Mouse (Mus musculus): ENCODE data around the gene Hdac4. TPM values are rescaled to one million over a fixed set of nuclear protein-coding genes. Genes with fewer than 3 reads are reported as not detected.

Hdac4 gene
- 20.6 and 22.0 TPM in 2 replicates for polyA plus RNA-seq (2014; fragmentation: Nextera tagmentation; extraction: Ambion mirVana)

DNA sequence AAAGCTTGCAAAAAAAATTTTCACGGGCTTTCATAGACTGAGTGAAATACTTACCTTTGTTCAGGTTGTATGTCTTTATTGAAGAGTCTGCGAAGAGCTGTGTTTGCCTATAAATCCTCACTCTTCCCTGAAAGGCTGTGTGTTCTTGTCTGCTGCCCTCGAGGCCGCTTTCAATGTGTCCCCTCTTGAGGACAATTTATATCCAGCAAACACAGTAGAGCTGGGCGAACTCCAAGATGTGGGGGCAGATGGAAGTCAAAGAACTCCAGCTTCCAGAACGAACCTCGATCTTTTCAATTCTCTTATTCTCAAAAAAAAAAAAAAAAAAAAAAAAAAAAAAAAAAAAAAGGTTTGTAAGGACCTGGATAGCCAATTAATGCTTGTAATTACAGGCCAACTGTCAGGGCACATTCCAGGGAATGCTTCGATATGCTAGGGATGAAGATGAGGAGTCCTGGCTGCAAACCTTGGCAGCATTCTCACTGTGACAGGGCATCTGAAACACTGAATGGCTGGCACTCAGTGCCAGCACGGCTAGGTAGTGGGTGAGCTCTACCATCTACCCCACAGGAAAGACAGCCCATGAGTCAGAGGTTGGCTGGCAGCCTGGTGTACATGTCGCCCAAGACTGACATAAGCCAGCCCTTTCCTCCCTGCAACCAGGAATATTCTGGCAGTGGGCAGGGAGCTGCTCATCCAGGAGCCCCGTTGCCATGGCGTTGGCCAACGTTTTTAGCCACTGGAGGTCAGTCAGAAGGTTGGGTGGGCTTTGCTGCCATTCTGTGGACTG, at the start of gene Hdac4:
Hdac4 (minus strand) TSS at position 340 of the 790 bp plus-strand sequence.
- Histone ChIP-seq H3K27ac (ENCODE audit: low read depth, low read length) (no peak within 1 kb of the TSS), H3K4me3 (ENCODE audit: low read length) (no peak within 1 kb of the TSS), H3K4me2 (replicated peaks; ENCODE audit: low read depth, low read length) (no peak within 1 kb of the TSS), H3K27me3 (ENCODE audit: control insufficient read depth, insufficient read depth, low read length) (no peaks in the 10 kb centered on the region), H3K9me3 (ENCODE audit: control insufficient read depth, low read length) (no peaks in the 10 kb centered on the region), H3K9ac (ENCODE audit: low read depth, low read length) (no peak within 1 kb of the TSS), H3K36me3 (ENCODE audit: control insufficient read depth, insufficient read depth, low read length) (no peaks in the 10 kb centered on the region), H3K4me1 (ENCODE audit: control insufficient read depth, insufficient read depth, low read length) (peaks cover 3% of the 10 kb centered on the region; the same call in 1 of the 2 replicates)
- WGBS: 50% methylated on average over 13 of the region's 13 CpGs
- no peak for ATAC-seq (ENCODE audit: low FRiP score, low TSS enrichment)

DNA sequence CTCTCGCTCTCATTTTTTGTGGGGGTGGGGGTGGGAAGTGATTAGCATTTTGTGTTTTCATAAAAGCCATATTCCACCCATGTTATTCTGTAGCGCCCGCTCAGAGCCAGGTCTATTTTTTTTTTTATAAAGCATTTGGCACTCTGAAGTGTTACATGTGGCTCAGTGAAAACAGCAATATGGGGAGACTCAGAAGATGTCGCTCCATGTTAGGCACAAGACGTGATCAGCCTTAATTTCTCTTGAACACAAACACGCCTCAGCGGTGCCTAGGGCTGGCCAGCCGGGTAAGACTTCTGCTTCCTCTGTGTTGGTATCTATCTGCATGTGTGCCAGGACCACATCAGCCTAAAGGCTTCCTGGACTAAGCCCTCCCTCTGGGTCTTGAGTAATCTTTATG, 48.0 kb upstream of the Hdac4 start:
- no peak overlapping the region for H3K4me2 ChIP-seq (replicated peaks; ENCODE audit: low read depth, low read length)
- no peaks in the 10 kb centered on the region for H3K9me3 ChIP-seq (ENCODE audit: control insufficient read depth, low read length)
- no peak overlapping the region for H3K4me3 ChIP-seq (ENCODE audit: low read length)
- no peaks in the 10 kb centered on the region for H3K36me3 ChIP-seq (ENCODE audit: control insufficient read depth, insufficient read depth, low read length)
- H3K4me1 ChIP-seq (ENCODE audit: control insufficient read depth, insufficient read depth, low read length): no peaks in the 10 kb centered on the region
- no peak for ATAC-seq (ENCODE audit: low FRiP score, low TSS enrichment)
- no peaks in the 10 kb centered on the region for H3K27me3 ChIP-seq (ENCODE audit: control insufficient read depth, insufficient read depth, low read length)
- H3K27ac ChIP-seq (ENCODE audit: low read depth, low read length): no peak overlapping the region
- 93% methylated on average over 8 of the region's 8 CpGs for WGBS
- no peak overlapping the region for H3K9ac ChIP-seq (ENCODE audit: low read depth, low read length)

DNA sequence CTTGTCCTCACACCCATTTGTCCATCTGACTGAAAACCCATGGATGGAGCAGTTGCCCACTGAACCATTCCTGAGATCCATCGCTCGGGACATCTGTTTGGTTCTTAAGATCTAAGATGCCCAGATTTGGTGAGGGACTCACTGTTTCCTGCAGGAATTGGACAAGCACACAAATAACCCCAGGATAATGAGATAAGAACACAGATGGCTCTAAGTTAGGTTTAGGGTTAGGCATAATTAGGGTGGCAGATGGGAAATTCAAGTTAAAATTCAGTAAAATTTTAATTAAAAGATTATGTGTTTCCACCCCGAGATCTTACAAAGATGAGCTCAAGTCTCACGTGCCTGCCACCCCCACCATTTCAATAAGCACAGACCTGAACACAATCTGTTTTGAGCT, 44.6 kb upstream of the Hdac4 start:
- Histone ChIP-seq H3K27ac (ENCODE audit: low read depth, low read length) (no peak overlapping the region), H3K9ac (ENCODE audit: low read depth, low read length) (no peak overlapping the region), H3K27me3 (ENCODE audit: control insufficient read depth, insufficient read depth, low read length) (no peaks in the 10 kb centered on the region), H3K4me2 (replicated peaks; ENCODE audit: low read depth, low read length) (no peak overlapping the region), H3K36me3 (ENCODE audit: control insufficient read depth, insufficient read depth, low read length) (no peaks in the 10 kb centered on the region), H3K4me3 (ENCODE audit: low read length) (no peak overlapping the region), H3K4me1 (ENCODE audit: control insufficient read depth, insufficient read depth, low read length) (no peaks in the 10 kb centered on the region), H3K9me3 (ENCODE audit: control insufficient read depth, low read length) (no peaks in the 10 kb centered on the region)
- WGBS: 92% methylated on average over 4 of the region's 4 CpGs
- no peak for ATAC-seq (ENCODE audit: low FRiP score, low TSS enrichment)

DNA sequence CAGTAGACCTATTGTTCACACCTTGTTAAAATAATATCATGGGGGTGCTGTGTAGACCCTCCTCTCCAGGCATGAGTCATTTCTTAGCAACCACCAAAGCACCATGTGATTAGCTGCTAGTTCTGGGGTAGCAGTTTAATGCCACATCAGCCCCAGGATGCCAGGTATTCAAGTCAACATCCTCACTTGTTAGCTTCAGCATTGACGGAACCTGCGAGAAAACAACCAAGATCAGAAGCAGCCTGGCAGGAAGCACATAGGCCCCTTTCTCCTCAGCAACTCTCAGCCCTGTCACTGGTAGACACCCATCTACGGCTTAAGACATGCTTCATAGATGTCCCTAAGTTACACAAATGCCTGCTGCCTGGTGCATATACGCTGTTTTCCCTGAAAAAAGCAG, 40.1 kb upstream of the Hdac4 start:
- Histone ChIP-seq H3K27me3 (ENCODE audit: control insufficient read depth, insufficient read depth, low read length) (no peaks in the 10 kb centered on the region), H3K4me3 (ENCODE audit: low read length) (no peak overlapping the region), H3K9ac (ENCODE audit: low read depth, low read length) (no peak overlapping the region), H3K4me2 (replicated peaks; ENCODE audit: low read depth, low read length) (no peak overlapping the region), H3K27ac (ENCODE audit: low read depth, low read length) (no peak overlapping the region), H3K9me3 (ENCODE audit: control insufficient read depth, low read length) (no peaks in the 10 kb centered on the region), H3K36me3 (ENCODE audit: control insufficient read depth, insufficient read depth, low read length) (no peaks in the 10 kb centered on the region), H3K4me1 (ENCODE audit: control insufficient read depth, insufficient read depth, low read length) (no peaks in the 10 kb centered on the region)
- no peak for ATAC-seq (ENCODE audit: low FRiP score, low TSS enrichment)
- 92% methylated on average over 4 of the region's 4 CpGs for WGBS

DNA sequence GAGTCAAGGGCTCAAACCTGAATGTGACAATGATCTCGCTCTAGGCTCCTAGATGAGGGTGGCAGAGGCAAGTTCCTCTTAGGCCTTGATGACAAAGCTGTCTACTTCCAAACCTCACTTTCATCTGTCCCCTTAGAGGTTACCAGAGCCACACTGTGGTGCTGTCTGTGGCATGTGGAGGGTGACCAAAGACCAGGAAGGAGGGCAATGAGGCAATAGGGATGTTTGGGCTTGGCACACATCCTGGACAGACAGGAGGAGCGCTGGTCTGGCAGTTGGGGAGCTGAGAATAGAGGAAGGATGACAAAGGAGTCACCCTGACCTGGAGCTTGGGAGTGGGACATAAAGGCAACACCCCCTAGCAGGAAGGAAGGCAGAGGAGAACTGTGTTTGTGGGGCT, 29.8 kb upstream of the Hdac4 start:
- no peak for ATAC-seq (ENCODE audit: low FRiP score, low TSS enrichment)
- Histone ChIP-seq H3K4me3 (ENCODE audit: low read length) (no peak overlapping the region), H3K4me2 (replicated peaks; ENCODE audit: low read depth, low read length) (no peak overlapping the region), H3K27me3 (ENCODE audit: control insufficient read depth, insufficient read depth, low read length) (no peaks in the 10 kb centered on the region), H3K36me3 (ENCODE audit: control insufficient read depth, insufficient read depth, low read length) (no peaks in the 10 kb centered on the region), H3K27ac (ENCODE audit: low read depth, low read length) (no peak overlapping the region), H3K4me1 (ENCODE audit: control insufficient read depth, insufficient read depth, low read length) (no peaks in the 10 kb centered on the region), H3K9ac (ENCODE audit: low read depth, low read length) (no peak overlapping the region), H3K9me3 (ENCODE audit: control insufficient read depth, low read length) (no peaks in the 10 kb centered on the region)
- 83% methylated on average over 2 of the region's 2 CpGs for WGBS

DNA sequence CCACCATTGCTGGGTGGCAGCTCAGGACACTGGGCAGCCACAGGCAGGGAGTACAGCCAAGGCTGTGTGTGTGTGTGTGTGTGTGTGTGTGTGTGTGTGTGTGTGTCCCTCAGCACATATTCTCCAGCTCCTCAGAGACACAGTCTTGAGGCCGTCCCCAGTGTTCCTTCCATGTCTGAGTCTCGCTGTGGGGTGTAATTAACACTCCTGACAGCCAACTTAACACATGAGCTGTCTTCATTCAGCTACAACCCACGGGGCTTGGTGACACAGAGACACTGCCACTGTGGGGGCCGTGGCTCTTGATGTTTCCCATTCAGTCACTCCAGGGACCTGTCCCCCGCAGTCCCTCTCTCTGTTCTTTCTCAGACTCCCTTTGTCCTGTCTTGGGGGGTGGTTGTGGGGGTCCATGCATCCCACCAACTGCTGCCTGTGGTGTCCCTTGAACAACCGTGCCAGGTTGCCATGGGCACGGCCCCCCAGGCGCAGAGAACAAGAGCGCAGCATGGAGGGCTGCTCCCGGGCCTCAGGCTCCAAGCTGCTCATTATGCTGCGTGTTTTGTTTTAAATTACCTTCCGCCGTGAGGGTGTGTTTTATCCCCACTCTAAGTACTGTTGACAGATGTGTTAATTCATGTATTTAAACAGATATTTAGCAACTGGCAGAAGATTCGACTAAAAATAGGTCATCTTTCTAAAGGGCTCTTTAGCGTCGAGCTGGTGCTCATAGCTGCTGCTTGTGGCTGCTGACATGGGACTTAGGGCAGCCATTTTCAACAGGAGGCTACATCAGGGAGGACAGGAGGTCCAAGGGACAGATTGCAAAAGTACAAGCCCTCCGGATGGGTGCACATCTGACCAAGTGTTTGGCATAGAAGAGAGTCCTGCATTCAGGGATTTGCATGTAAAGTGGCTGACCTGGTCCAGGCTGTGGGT, 28.7 kb upstream of the Hdac4 start:
- no peak overlapping the region for H3K9ac ChIP-seq (ENCODE audit: low read depth, low read length)
- ATAC-seq (ENCODE audit: low FRiP score, low TSS enrichment): no peak
- no peaks in the 10 kb centered on the region for H3K4me1 ChIP-seq (ENCODE audit: control insufficient read depth, insufficient read depth, low read length)
- no peaks in the 10 kb centered on the region for H3K9me3 ChIP-seq (ENCODE audit: control insufficient read depth, low read length)
- no peak overlapping the region for H3K4me3 ChIP-seq (ENCODE audit: low read length)
- H3K36me3 ChIP-seq (ENCODE audit: control insufficient read depth, insufficient read depth, low read length): no peaks in the 10 kb centered on the region
- H3K27ac ChIP-seq (ENCODE audit: low read depth, low read length): no peak overlapping the region
- H3K4me2 ChIP-seq (replicated peaks; ENCODE audit: low read depth, low read length): no peak overlapping the region
- 51% methylated on average over 17 of the region's 17 CpGs for WGBS
- no peaks in the 10 kb centered on the region for H3K27me3 ChIP-seq (ENCODE audit: control insufficient read depth, insufficient read depth, low read length)

DNA sequence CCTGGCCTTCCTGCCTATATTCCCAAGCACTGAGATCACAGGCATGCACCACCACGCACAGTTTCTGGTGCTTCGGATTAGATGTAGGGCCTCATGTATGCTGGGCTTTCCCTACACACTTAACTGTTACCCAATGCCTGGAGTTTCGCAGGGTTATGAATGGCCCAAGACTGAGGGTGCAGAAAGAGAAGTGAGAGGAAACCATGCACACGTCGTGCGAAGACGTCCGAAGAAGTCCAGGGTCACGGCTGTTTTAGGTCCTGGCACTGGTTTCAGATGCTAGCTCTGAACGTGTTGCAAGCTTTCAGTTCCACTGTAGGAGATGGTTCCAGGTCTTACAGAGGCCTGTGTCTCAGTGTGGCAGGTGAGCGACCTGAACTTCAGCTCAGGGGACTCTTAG, 21.2 kb upstream of the Hdac4 start:
- no peak for ATAC-seq (ENCODE audit: low FRiP score, low TSS enrichment)
- Histone ChIP-seq H3K4me2 (replicated peaks; ENCODE audit: low read depth, low read length) (no peak overlapping the region), H3K9me3 (ENCODE audit: control insufficient read depth, low read length) (no peaks in the 10 kb centered on the region), H3K27ac (ENCODE audit: low read depth, low read length) (no peak overlapping the region), H3K27me3 (ENCODE audit: control insufficient read depth, insufficient read depth, low read length) (no peaks in the 10 kb centered on the region), H3K36me3 (ENCODE audit: control insufficient read depth, insufficient read depth, low read length) (no peaks in the 10 kb centered on the region), H3K9ac (ENCODE audit: low read depth, low read length) (no peak overlapping the region), H3K4me3 (ENCODE audit: low read length) (no peak overlapping the region), H3K4me1 (ENCODE audit: control insufficient read depth, insufficient read depth, low read length) (peaks cover 5% of the 10 kb centered on the region)
- whole genome bisulfite sequencing: 83% methylated on average over 11 of the region's 11 CpGs

DNA sequence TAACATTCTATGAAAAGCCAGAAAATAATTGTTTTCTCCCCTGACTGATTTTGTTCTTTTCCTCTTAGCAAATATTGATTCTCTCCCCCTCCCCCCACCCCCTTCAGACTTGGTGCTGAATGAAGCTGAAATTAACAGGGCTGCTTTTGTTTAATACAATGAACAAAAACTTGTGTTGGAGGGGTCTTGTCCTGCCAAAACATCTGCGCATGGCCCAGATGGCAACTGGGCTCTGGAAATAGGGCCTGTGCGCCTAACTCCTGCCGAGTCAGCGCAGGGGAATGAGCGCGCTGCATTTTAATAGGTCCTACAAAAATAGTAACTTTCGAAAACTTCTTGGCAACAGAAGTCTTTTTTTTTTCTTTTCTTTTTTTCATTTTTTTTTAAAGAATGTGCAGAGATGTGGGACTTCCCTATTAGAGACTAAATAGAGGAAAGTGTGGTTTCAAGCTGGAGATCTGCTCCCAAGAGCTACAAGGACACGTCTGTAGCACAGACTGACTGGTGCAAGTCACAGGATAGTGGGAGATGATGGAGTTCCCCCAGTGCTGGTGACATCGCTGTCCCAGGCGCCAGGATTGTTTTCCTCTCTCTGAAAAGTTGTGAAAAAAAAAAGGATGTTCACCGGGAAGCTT, 20.6 kb upstream of the Hdac4 start:
- peaks cover 9% of the 10 kb centered on the region for H3K4me1 ChIP-seq (ENCODE audit: control insufficient read depth, insufficient read depth, low read length)

More for the DNA sequence above, 20.6 kb upstream of the Hdac4 start:
- H3K4me2 ChIP-seq (replicated peaks; ENCODE audit: low read depth, low read length): no peak overlapping the region
- ATAC-seq (ENCODE audit: low FRiP score, low TSS enrichment): no peak
- H3K4me3 ChIP-seq (ENCODE audit: low read length): no peak overlapping the region
- H3K27ac ChIP-seq (ENCODE audit: low read depth, low read length): no peak overlapping the region
- no peaks in the 10 kb centered on the region for H3K36me3 ChIP-seq (ENCODE audit: control insufficient read depth, insufficient read depth, low read length)
- H3K9ac ChIP-seq (ENCODE audit: low read depth, low read length): no peak overlapping the region
- H3K9me3 ChIP-seq (ENCODE audit: control insufficient read depth, low read length): no peaks in the 10 kb centered on the region
- H3K27me3 ChIP-seq (ENCODE audit: control insufficient read depth, insufficient read depth, low read length): no peaks in the 10 kb centered on the region
- 73% methylated on average over 11 of the region's 11 CpGs for WGBS
